ENCODE assay signal across 17 mouse cellular contexts in the genomic region with DNA sequence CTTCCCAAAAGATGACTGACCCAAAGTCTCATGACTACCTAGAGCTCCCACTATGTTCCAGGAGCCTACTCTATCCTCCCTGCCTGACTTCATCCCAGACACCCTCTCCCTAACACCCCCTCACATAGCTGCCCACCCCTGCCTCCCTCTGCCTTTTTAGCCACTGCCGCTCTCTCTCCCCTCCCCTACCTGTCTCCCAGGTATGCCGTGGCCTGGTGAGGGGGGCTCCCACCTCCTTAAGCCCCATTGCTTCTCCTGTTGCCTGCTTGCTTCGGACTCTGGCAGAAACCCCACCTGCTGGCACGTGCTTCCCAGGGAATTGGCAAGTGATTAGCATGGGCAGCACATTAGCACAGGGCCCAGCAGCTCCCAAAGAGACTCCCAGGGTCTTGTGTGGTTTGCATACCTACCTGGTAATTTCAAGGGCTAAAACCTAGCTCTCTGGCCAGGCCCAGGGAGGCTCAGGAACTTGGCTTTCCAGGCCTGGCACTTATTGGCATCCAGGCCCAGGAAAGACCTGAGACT. TPM values are rescaled to one million over a fixed set of nuclear protein-coding genes. Genes with fewer than 3 reads are reported as not detected.
DNase-seq lines count a peak whose midpoint lies in the region; ATAC-seq and TF ChIP-seq lines count a peak whose summit lies in the region.
"Had no signal": no experiment of that assay in that cellular context is flagged by ENCODE, and none has a peak within 500 bp of the region (broad histone marks: within the 10 kb centered on the region; RNA-seq: fewer than 3 reads in every experiment).

No protein-coding gene starts in this region.

- no peak overlapping the region for H3K4me3 ChIP-seq in cerebellum, adult 2 months (replicated peaks; ENCODE audit: insufficient read depth, low read depth, low read length)
- H3K4me3 ChIP-seq in heart, embryonic 15.5 days = peak overlapping the region; percentile 39; the same call in 1 of the 2 replicates
- 0 out of 2 replicates have a peak overlapping the region, but pooled peaks have one; percentile 29 for H3K4me3 ChIP-seq in midbrain, embryonic 12.5 days
- no peak overlapping the region for H3K4me3 ChIP-seq in midbrain, embryonic 14.5 days (replicated peaks; ENCODE audit: low read depth, low read length)
- peak overlapping the region; percentile 71; the same call in 1 of the 2 replicates for H3K4me3 ChIP-seq in E14TG2a.4 (replicated peaks; ENCODE audit: low read length)

- H3K9ac ChIP-seq in heart, embryonic 15.5 days = no peak overlapping the region
- no peak overlapping the region for H3K9ac ChIP-seq in midbrain, embryonic 12.5 days (replicated peaks)
- H3K9ac ChIP-seq in midbrain, embryonic 14.5 days (replicated peaks; ENCODE audit: low read length) = no peak overlapping the region

- H3K4me2 ChIP-seq in heart, embryonic 15.5 days = no peak overlapping the region; the same call in 1 of the 2 replicates
- H3K4me2 ChIP-seq in midbrain, embryonic 12.5 days (replicated peaks) = no peak overlapping the region
- no peak overlapping the region for H3K4me2 ChIP-seq in midbrain, embryonic 14.5 days (ENCODE audit: low read length)

- H3K27me3 ChIP-seq in cerebellum, adult 2 months (ENCODE audit: control insufficient read depth, insufficient read depth, low read length) = no peaks in the 10 kb centered on the region
- H3K27me3 ChIP-seq in heart, embryonic 15.5 days = peaks cover 67% of the 10 kb centered on the region
- H3K27me3 ChIP-seq in midbrain, embryonic 12.5 days = peaks cover 98% of the 10 kb centered on the region
- peaks cover 90% of the 10 kb centered on the region for H3K27me3 ChIP-seq in midbrain, embryonic 14.5 days (ENCODE audit: control insufficient read depth, insufficient read depth, low read length)
- H3K27me3 ChIP-seq in E14TG2a.4 (ENCODE audit: insufficient read depth, low read length) = peaks cover 84% of the 10 kb centered on the region

- no peak for TF ChIP-seq CTCF in cerebellum, adult 2 months (IDR thresholded peaks at IDR 0.05; ENCODE audit: borderline replicate concordance, insufficient read depth, low read depth, low read length)
- TF ChIP-seq CTCF in E14TG2a.4 (conservative IDR thresholded peaks at IDR 0.05; ENCODE audit: low read length) = no peak

- ATAC-seq in heart, embryonic 15.5 days (replicated peaks; ENCODE audit: insufficient number of reproducible peaks, insufficient read depth, low FRiP score, low read depth) = no peak
- no peak for ATAC-seq in midbrain, embryonic 12.5 days (ENCODE audit: low FRiP score, low read depth)
- no peak for ATAC-seq in midbrain, embryonic 14.5 days (ENCODE audit: low FRiP score, low TSS enrichment)
- ATAC-seq: CD4-positive, CD25-positive, alpha-beta regulatory T cell, adult 4 months; forebrain, embryonic 14.5 days; midbrain, embryonic 16.5 days had no signal

- intact Hi-C loops in heart, postnatal 36 days (cut with DNase I) = no loop called here

- H3K36me3 ChIP-seq in heart, embryonic 15.5 days = no peaks in the 10 kb centered on the region
- no peaks in the 10 kb centered on the region for H3K36me3 ChIP-seq in midbrain, embryonic 12.5 days
- no peaks in the 10 kb centered on the region for H3K36me3 ChIP-seq in midbrain, embryonic 14.5 days (ENCODE audit: control insufficient read depth, insufficient read depth, low read length)
- H3K36me3 ChIP-seq in E14TG2a.4 (ENCODE audit: insufficient read depth, low read length) = peaks cover 15% of the 10 kb centered on the region; the same call in 1 of the 2 replicates
- H3K36me3 ChIP-seq: limb, embryonic 12.5 days had no signal

- WGBS in cerebellum, adult 2 months = 63% methylated on average over 4 of the region's 4 CpGs
- WGBS in heart, embryonic 15.5 days = 57% methylated on average over 4 of the region's 4 CpGs
- 33% methylated on average over 4 of the region's 4 CpGs for WGBS in midbrain, embryonic 12.5 days
- 30% methylated on average over 4 of the region's 4 CpGs for WGBS in midbrain, embryonic 14.5 days

- no peak for TF ChIP-seq POLR2A in cerebellum, adult 2 months (IDR thresholded peaks at IDR 0.05; ENCODE audit: borderline replicate concordance, insufficient read depth, low read length)

- DNase-seq in cerebellum, adult 9-11 months = peak; percentile 14
- no peak for DNase-seq in cerebellum, adult 2 months
- DNase-seq in heart, postnatal 36 days = no peak
- DNase-seq in midbrain, embryonic 14.5 days = no peak
- DNase-seq in urinary bladder, adult 2 months (ENCODE audit: low spot score) = no peak
- DNase-seq: adrenal gland, postnatal 36 days; cerebellum, adult 18-20 months; kidney, adult 9 months; lung, postnatal 10 days had no signal

- no peak overlapping the region for H3K27ac ChIP-seq in cerebellum, adult 2 months (ENCODE audit: insufficient read depth, low read length)
- H3K27ac ChIP-seq in heart, embryonic 15.5 days = no peak overlapping the region
- no peak overlapping the region for H3K27ac ChIP-seq in midbrain, embryonic 12.5 days (replicated peaks)
- no peak overlapping the region for H3K27ac ChIP-seq in midbrain, embryonic 14.5 days (replicated peaks; ENCODE audit: low read depth, low read length)
- H3K27ac ChIP-seq: limb, embryonic 12.5 days had no signal

- peaks cover 13% of the 10 kb centered on the region for H3K4me1 ChIP-seq in cerebellum, adult 2 months (ENCODE audit: control insufficient read depth, insufficient read depth, low read length)
- peaks cover 64% of the 10 kb centered on the region for H3K4me1 ChIP-seq in heart, embryonic 15.5 days (replicated peaks)
- peaks cover 28% of the 10 kb centered on the region for H3K4me1 ChIP-seq in midbrain, embryonic 12.5 days
- H3K4me1 ChIP-seq in midbrain, embryonic 14.5 days (ENCODE audit: control insufficient read depth, insufficient read depth, low read length) = peaks cover 9% of the 10 kb centered on the region
- peaks cover 79% of the 10 kb centered on the region for H3K4me1 ChIP-seq in E14TG2a.4 (replicated peaks; ENCODE audit: low read depth, low read length)

- H3K9me3 ChIP-seq in heart, embryonic 15.5 days (replicated peaks) = no peaks in the 10 kb centered on the region
- H3K9me3 ChIP-seq in midbrain, embryonic 12.5 days = no peaks in the 10 kb centered on the region
- no peaks in the 10 kb centered on the region for H3K9me3 ChIP-seq in midbrain, embryonic 14.5 days (ENCODE audit: control insufficient read depth, low read length)
- H3K9me3 ChIP-seq in E14TG2a.4 (ENCODE audit: low read length) = no peaks in the 10 kb centered on the region
- H3K9me3 ChIP-seq: limb, embryonic 12.5 days had no signal

RNA-seq across cellular contexts. Expression of gene Phospho1, which starts 5.3 kb away (rescaled TPM):
- 110 and 122 TPM in 2 replicates for polyA plus RNA-seq in cerebellum, adult 2 months (2012; rRNA removed)
- polyA plus RNA-seq in heart, embryonic 15.5 days (2015; fragmentation: Nextera tagmentation; extraction: Ambion mirVana) = 4.5 and 5.3 TPM in 2 replicates
- total RNA-seq in heart, postnatal 36 days (2021) = 100 to 1,000 TPM; 174 to 180 TPM
- not detected in 2 replicates for polyA plus RNA-seq in midbrain, embryonic 12.5 days (2016; fragmentation: Nextera tagmentation; extraction: Ambion mirVana)
- 0.33 TPM in 1 of 2 replicates, not detected in the other for polyA plus RNA-seq in midbrain, embryonic 14.5 days (2014; fragmentation: Nextera tagmentation; extraction: Ambion mirVana)
- 33.2 and 40.8 TPM in 2 replicates for polyA plus RNA-seq in urinary bladder, adult 2 months (2012; rRNA removed)
- polyA plus RNA-seq: CD4-positive, CD25-positive, alpha-beta regulatory T cell, adult 4 months; forebrain, embryonic 14.5 days; hindbrain, embryonic 11.5 days; limb, embryonic 12.5 days had no signal

RNA-seq across cellular contexts. Expression of gene Gngt2, which starts 7.4 kb away (rescaled TPM):
- 3.5 and 5.4 TPM in 2 replicates for polyA plus RNA-seq in cerebellum, adult 2 months (2012; rRNA removed)
- 29.4 and 31.8 TPM in 2 replicates for polyA plus RNA-seq in heart, embryonic 15.5 days (2015; fragmentation: Nextera tagmentation; extraction: Ambion mirVana)
- 10 to 100 TPM; 15.3 to 23.5 TPM for total RNA-seq in heart, postnatal 36 days (2021)
- polyA plus RNA-seq in midbrain, embryonic 12.5 days (2016; fragmentation: Nextera tagmentation; extraction: Ambion mirVana) = 2.6 and 4.1 TPM in 2 replicates
- polyA plus RNA-seq in midbrain, embryonic 14.5 days (2014; fragmentation: Nextera tagmentation; extraction: Ambion mirVana) = 1.8 TPM in 2 replicates
- polyA plus RNA-seq in urinary bladder, adult 2 months (2012; rRNA removed) = 21.0 and 24.5 TPM in 2 replicates

RNA-seq across cellular contexts. Expression of gene Abi3, which starts 12.7 kb away (rescaled TPM):
- polyA plus RNA-seq in cerebellum, adult 2 months (2012; rRNA removed) = 3.2 and 3.9 TPM in 2 replicates
- polyA plus RNA-seq in heart, embryonic 15.5 days (2015; fragmentation: Nextera tagmentation; extraction: Ambion mirVana) = 13.0 and 22.0 TPM in 2 replicates
- 10 to 100 TPM in 1 of 2 experiments, 1 to 10 TPM in 1; 9.3 to 13.7 TPM for total RNA-seq in heart, postnatal 36 days (2021)
- polyA plus RNA-seq in midbrain, embryonic 12.5 days (2016; fragmentation: Nextera tagmentation; extraction: Ambion mirVana) = 1.8 TPM in 2 replicates
- polyA plus RNA-seq in midbrain, embryonic 14.5 days (2014; fragmentation: Nextera tagmentation; extraction: Ambion mirVana) = 0.26 and 0.64 TPM in 2 replicates
- 8.1 and 10.1 TPM in 2 replicates for polyA plus RNA-seq in urinary bladder, adult 2 months (2012; rRNA removed)

Comparison
In these comparisons a context has a peak if more than half of its experiments do, and no peak if none do; other contexts are left out.
1. H3K4me3 ChIP-seq: peak in heart, embryonic 15.5 days (single experiment), midbrain, embryonic 12.5 days (single experiment) and E14TG2a.4 (single experiment); none in cerebellum, adult 2 months (single experiment) and midbrain, embryonic 14.5 days (single experiment).